Mouse (Mus musculus): ENCODE measurements around the gene Saa3. TPM values are rescaled to one million over a fixed set of nuclear protein-coding genes. Genes with fewer than 3 reads are reported as not detected.

Saa3 gene
- polyA plus RNA-seq, 1 experiment = not detected

DNA sequence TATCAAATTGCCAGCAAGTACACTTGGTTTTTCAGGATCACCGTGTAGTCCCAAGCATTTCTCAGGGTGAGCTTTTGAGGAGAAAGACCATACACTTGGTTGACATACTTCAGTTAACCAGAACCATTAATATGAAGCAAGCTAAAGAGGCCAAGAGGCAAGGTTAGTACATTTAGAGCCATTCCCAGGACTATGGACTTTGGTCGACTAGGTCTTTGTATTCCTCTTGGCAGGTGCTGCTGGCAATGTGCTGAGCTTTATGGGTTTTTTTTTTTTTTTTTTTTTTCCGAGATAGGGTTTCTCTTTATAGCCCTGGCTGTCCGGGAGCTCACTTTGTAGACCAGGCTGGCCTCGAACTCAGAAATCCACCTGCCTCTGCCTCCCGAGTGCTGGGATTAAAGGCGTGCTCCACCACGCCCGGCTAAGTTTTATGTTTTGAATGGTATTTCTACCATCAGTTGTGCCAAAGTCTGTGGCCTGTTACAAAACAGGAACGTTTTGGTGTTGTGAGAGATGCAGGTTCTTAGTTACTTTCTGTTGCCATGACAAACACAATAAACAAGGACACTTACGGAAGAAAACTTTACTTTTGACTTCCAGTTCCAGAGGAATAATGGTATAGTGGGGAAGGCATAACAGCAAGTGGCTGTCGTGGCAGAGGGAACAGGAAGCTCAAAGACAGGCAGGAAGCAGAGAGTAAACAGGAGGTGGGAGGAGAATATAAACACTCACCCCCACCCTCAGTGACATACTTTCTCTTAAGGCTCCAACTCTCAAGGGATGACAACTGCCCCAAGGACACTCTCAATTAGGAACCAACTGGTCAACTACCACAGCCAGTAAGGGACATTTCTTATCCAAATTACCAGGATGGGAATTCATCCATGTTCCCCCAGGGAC lies 23.3 kb upstream of the Saa3 start:
- TF ChIP-seq TAL1 (IDR thresholded peaks at IDR 0.05; ENCODE audit: low read length) = no peak
- no peak for TF ChIP-seq GATA1 (IDR thresholded peaks at IDR 0.05; ENCODE audit: low read length)

GRCm38 (mm10) chr7:46734983-46735382 lies 19.5 kb upstream of the Saa3 start:
- no peaks in the 10 kb centered on the region for H3K27me3 ChIP-seq (ENCODE audit: control insufficient read depth)
- no peak for TF ChIP-seq TAL1 (IDR thresholded peaks at IDR 0.05; ENCODE audit: low read length)

More for the DNA sequence above, 23.3 kb upstream of the Saa3 start:
- no peaks in the 10 kb centered on the region for H3K9me3 ChIP-seq (ENCODE audit: control insufficient read depth, low read length)
- no peaks in the 10 kb centered on the region for H3K4me1 ChIP-seq (ENCODE audit: control insufficient read depth)
- no peak overlapping the region for H3K4me3 ChIP-seq (replicated peaks)
- H3K36me3 ChIP-seq (ENCODE audit: control insufficient read depth) = no peaks in the 10 kb centered on the region
- no peaks in the 10 kb centered on the region for H3K27me3 ChIP-seq (ENCODE audit: control insufficient read depth)

DNA sequence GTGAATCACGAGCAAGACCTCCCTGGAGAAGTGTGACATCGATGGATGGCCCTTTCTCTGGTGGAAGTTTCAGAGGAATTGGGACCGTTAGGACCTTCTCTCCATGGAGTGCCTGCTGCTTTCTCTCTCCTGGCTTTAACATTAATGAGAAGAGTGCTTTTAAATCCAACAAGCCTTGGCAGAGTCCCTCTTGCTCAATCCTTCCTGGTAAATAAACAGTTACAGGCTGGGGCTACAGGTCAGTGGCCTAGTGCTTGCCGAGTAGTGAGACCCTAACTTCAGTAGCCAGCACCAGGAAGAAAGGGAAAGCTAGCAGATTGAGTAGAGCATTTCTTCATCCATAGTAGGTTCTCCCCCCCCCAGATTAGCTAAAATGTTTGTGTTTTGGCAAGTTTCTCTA lies 17.0 kb upstream of the Saa3 start, which contains the start of gene Saa4:
Saa4 (minus strand) TSS at position 146 of the 400 bp plus-strand sequence.
- no peaks in the 10 kb centered on the region; the same call in 1 of the 2 replicates for H3K36me3 ChIP-seq (ENCODE audit: control insufficient read depth)
- H3K4me3 ChIP-seq (replicated peaks) = no peak within 1 kb of the TSS
- H3K4me1 ChIP-seq (ENCODE audit: control insufficient read depth) = no peaks in the 10 kb centered on the region
- no peak for TF ChIP-seq GATA1 (IDR thresholded peaks at IDR 0.05; ENCODE audit: low read length)
- no peak for TF ChIP-seq TAL1 (IDR thresholded peaks at IDR 0.05; ENCODE audit: low read length)
- H3K27me3 ChIP-seq (ENCODE audit: control insufficient read depth) = no peaks in the 10 kb centered on the region
- H3K9me3 ChIP-seq (ENCODE audit: control insufficient read depth, low read length) = no peaks in the 10 kb centered on the region

More at GRCm38 (mm10) chr7:46734983-46735382, 19.5 kb upstream of the Saa3 start:
- H3K9me3 ChIP-seq (ENCODE audit: control insufficient read depth, low read length) = no peaks in the 10 kb centered on the region
- H3K36me3 ChIP-seq (ENCODE audit: control insufficient read depth) = no peaks in the 10 kb centered on the region
- no peaks in the 10 kb centered on the region for H3K4me1 ChIP-seq (ENCODE audit: control insufficient read depth)
- H3K4me3 ChIP-seq (replicated peaks) = no peak overlapping the region

DNA sequence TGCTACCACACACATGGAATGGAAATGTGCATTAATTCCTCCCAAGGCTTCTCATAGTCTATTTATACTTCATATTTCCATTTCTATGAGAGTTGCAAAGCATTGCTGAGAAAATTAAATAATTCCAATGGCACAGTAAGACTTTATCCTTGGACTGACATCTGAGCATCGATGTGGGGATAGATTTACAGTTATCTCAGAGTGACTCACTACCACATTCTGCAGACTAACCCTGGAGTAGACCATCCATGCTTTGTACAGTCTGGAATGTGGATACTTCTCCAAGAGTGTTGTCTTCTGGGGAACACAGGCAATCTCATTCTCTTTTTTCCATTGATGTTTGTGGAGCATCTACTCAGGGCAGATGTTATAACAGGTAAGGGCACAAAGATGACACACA lies 12.1 kb upstream of the Saa3 start:
- Histone ChIP-seq H3K9me3 (ENCODE audit: control insufficient read depth, low read length) (no peaks in the 10 kb centered on the region), H3K4me1 (ENCODE audit: control insufficient read depth) (no peaks in the 10 kb centered on the region), H3K27me3 (ENCODE audit: control insufficient read depth) (no peaks in the 10 kb centered on the region), H3K36me3 (ENCODE audit: control insufficient read depth) (no peaks in the 10 kb centered on the region; the same call in 1 of the 2 replicates), H3K4me3 (replicated peaks) (no peak overlapping the region)
- no peak for TF ChIP-seq GATA1 (IDR thresholded peaks at IDR 0.05; ENCODE audit: low read length)
- TF ChIP-seq TAL1 (IDR thresholded peaks at IDR 0.05; ENCODE audit: low read length) = no peak

DNA sequence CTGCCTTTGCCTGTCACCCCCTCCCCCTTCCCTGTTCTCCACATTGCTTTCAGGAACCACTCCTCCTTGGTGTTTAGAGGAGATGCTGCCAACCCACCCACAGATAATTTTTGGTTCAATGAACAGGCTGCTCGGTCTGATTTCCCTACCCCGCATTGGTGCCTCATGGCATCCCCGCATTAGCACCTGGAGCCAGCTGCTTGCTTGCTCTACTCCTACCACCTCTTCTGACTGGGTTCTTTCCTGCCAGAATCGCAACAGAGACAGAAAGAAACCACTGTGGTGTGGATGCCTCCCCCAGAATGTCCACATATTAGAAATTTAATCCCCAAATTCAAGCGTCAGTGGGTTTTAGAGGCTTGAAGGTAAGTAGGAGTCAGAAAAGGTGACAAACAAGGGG lies 8.9 kb upstream of the Saa3 start:
- H3K9me3 ChIP-seq (ENCODE audit: control insufficient read depth, low read length) = no peaks in the 10 kb centered on the region
- H3K4me3 ChIP-seq (replicated peaks) = no peak overlapping the region
- no peaks in the 10 kb centered on the region for H3K4me1 ChIP-seq (ENCODE audit: control insufficient read depth)
- H3K27me3 ChIP-seq (ENCODE audit: control insufficient read depth) = no peaks in the 10 kb centered on the region
- no peak for TF ChIP-seq TAL1 (IDR thresholded peaks at IDR 0.05; ENCODE audit: low read length)
- no peak for TF ChIP-seq GATA1 (IDR thresholded peaks at IDR 0.05; ENCODE audit: low read length)
- H3K36me3 ChIP-seq (ENCODE audit: control insufficient read depth) = no peaks in the 10 kb centered on the region; the same call in 1 of the 2 replicates

DNA sequence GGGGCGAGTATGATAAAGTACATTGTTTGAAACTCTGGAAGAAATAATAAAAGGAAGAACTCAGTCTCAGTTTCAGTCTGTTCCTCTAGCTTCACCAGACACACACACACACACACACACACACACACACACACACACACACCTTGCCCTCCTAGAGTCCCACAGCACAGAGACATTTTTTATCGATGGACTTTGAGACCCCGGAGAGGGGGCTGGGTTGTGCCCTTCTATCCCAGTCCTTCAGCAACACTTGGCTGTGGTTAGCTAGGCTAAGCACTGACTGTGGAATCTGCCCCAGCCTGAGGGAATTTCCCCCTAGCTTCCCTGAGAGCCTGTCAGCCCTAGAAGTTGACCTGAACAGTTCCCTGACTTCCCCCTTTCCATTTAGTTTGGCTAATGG lies 8.3 kb upstream of the Saa3 start:
- no peak overlapping the region for H3K4me3 ChIP-seq (replicated peaks)
- TF ChIP-seq TAL1 (IDR thresholded peaks at IDR 0.05; ENCODE audit: low read length) = no peak
- TF ChIP-seq GATA1 (IDR thresholded peaks at IDR 0.05; ENCODE audit: low read length) = no peak
- no peaks in the 10 kb centered on the region for H3K4me1 ChIP-seq (ENCODE audit: control insufficient read depth)
- no peaks in the 10 kb centered on the region; the same call in 1 of the 2 replicates for H3K36me3 ChIP-seq (ENCODE audit: control insufficient read depth)
- no peaks in the 10 kb centered on the region for H3K9me3 ChIP-seq (ENCODE audit: control insufficient read depth, low read length)
- H3K27me3 ChIP-seq (ENCODE audit: control insufficient read depth) = no peaks in the 10 kb centered on the region

GRCm38 (mm10) chr7:46723354-46723753 lies 7.9 kb upstream of the Saa3 start:
- TF ChIP-seq GATA1 (IDR thresholded peaks at IDR 0.05; ENCODE audit: low read length) (no peak), TAL1 (IDR thresholded peaks at IDR 0.05; ENCODE audit: low read length) (no peak)
- no peaks in the 10 kb centered on the region for H3K27me3 ChIP-seq (ENCODE audit: control insufficient read depth)
- no peaks in the 10 kb centered on the region; the same call in 1 of the 2 replicates for H3K36me3 ChIP-seq (ENCODE audit: control insufficient read depth)
- no peak overlapping the region for H3K4me3 ChIP-seq (replicated peaks)
- H3K4me1 ChIP-seq (ENCODE audit: control insufficient read depth) = no peaks in the 10 kb centered on the region
- H3K9me3 ChIP-seq (ENCODE audit: control insufficient read depth, low read length) = no peaks in the 10 kb centered on the region

DNA sequence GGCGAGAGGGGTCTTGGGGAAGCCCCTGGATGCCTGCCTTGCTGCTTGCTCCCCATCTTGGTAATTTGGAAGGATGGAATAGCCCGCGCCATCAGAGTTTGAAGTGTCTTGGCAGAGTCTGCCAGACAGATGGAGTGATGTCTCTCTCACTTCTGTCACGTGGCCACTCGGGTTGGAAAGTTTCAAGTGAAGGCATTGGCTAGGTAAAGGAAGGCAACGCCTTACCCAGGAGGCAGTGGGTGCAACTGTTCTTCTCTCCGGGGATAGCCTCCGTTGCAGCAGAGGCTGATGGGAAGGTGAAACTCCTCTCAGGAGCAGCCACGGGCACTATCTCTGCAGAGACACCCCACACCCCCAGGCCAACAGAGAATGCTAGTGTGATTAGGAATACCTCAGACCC lies 5.0 kb upstream of the Saa3 start:
- H3K36me3 ChIP-seq (ENCODE audit: control insufficient read depth) = no peaks in the 10 kb centered on the region
- no peaks in the 10 kb centered on the region for H3K27me3 ChIP-seq (ENCODE audit: control insufficient read depth)
- TF ChIP-seq TAL1 (IDR thresholded peaks at IDR 0.05; ENCODE audit: low read length) (no peak), GATA1 (IDR thresholded peaks at IDR 0.05; ENCODE audit: low read length) (no peak)
- no peak overlapping the region for H3K4me3 ChIP-seq (replicated peaks)
- no peaks in the 10 kb centered on the region for H3K9me3 ChIP-seq (ENCODE audit: control insufficient read depth, low read length)
- no peaks in the 10 kb centered on the region for H3K4me1 ChIP-seq (ENCODE audit: control insufficient read depth)

DNA sequence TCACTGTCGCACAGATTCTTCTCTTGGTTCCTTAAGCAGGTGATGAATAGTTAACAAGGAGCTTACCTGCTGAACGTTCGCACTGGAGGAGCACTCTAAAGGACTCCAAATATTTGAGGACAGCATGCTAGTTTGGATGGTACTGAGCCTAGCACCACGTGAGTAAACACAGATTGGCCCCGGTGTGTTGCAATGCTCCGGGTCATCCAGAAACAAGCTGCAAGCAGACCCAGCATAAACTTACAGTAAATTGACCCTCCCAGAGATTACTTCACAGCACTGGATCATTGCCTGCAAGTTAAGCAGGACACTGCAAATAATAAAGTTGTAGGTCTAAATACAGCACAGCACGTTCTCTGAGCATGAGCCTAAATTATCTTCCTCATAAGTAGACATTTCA lies 4.0 kb upstream of the Saa3 start:
- H3K36me3 ChIP-seq (ENCODE audit: control insufficient read depth) = no peaks in the 10 kb centered on the region
- no peaks in the 10 kb centered on the region for H3K4me1 ChIP-seq (ENCODE audit: control insufficient read depth)
- no peaks in the 10 kb centered on the region for H3K27me3 ChIP-seq (ENCODE audit: control insufficient read depth)
- H3K9me3 ChIP-seq (ENCODE audit: control insufficient read depth, low read length) = no peaks in the 10 kb centered on the region
- no peak overlapping the region for H3K4me3 ChIP-seq (replicated peaks)
- TF ChIP-seq TAL1 (IDR thresholded peaks at IDR 0.05; ENCODE audit: low read length) = no peak
- no peak for TF ChIP-seq GATA1 (IDR thresholded peaks at IDR 0.05; ENCODE audit: low read length)
